Mouse (Mus musculus) lung, embryonic 16.5 days (tissue): ENCODE results near the gene Ubxn11. TPM values are rescaled to one million over a fixed set of nuclear protein-coding genes. Genes with fewer than 3 reads are reported as not detected.

Experiments used
- ATAC-seq: fragments of 200-750 bp; cut with Nextera tagmentation; 2 replicates; pipeline ENCODE4 v1.8.0; 2017; ENCODE audit warnings: low read depth, mild to moderate bottlenecking, moderate library complexity
- H3K27ac ChIP-seq: fragments of 300-500 bp; sonication (generic); 2 replicates; pipeline ENCODE4 v1.5.1; 2014; ENCODE audit warnings: mild to moderate bottlenecking, control low read depth, low read length
- H3K27me3 ChIP-seq: fragments of 300-500 bp; sonication (generic); 2 replicates; pipeline ENCODE4 v1.6.1; 2014; ENCODE audit warnings: low read depth, low read length, mixed read lengths; ENCODE audit not compliant: control insufficient read depth, insufficient read depth
- H3K36me3 ChIP-seq: fragments of 300-500 bp; sonication (generic); 2 replicates; pipeline ENCODE4 v1.6.1; 2014; ENCODE audit warnings: low read length; ENCODE audit not compliant: control insufficient read depth, insufficient read depth
- H3K4me1 ChIP-seq: fragments of 300-500 bp; sonication (generic); replicated peaks from 2 replicates; pipeline ENCODE4 v1.6.1; 2014; ENCODE audit warnings: low read length, mixed read lengths; ENCODE audit not compliant: control insufficient read depth, insufficient read depth
- H3K4me2 ChIP-seq: fragments of 300-500 bp; sonication (generic); 2 replicates; pipeline ENCODE4 v1.6.1; 2014; ENCODE audit warnings: low read depth, low read length, control low read depth
- H3K4me3 ChIP-seq: fragments of 300-500 bp; sonication (generic); 2 replicates; pipeline ENCODE4 v1.5.1; 2014; ENCODE audit warnings: mild to moderate bottlenecking, low read length, control low read depth
- H3K9ac ChIP-seq: fragments of 300-500 bp; sonication (generic); 2 replicates; pipeline ENCODE4 v1.6.1; 2014; ENCODE audit warnings: low read length, control low read depth
- H3K9me3 ChIP-seq: fragments of 300-500 bp; sonication (generic); 2 replicates; pipeline ENCODE4 v1.6.1; 2016; ENCODE audit warnings: low read length; ENCODE audit not compliant: control insufficient read depth
- WGBS: fragments of 180-500 bp; shearing (Covaris S2); extraction: QIAGEN DNeasy Blood & Tissue Kit; methylation state at CpG from one replicate; pipeline ENCODE4 v1.1.7; 2014; 5-methylcytosine and 5-hydroxymethylcytosine counted together
- polyA plus RNA-seq: library from polyadenylated mRNA; unstranded; fragments of >200 nt; fragmentation: Nextera tagmentation; extraction: Ambion mirVana; gene quantifications from 2 replicates; pipeline ENCODE4 v1.2.1, GENCODE M21; 2015

The Ubxn11 gene
- polyA plus RNA-seq, 1 experiment from 2014 or later = 14.9 TPM

GRCm38 (mm10) chr4:134084999-134085398, 17.4 kb upstream of the Ubxn11 start:
- Histone ChIP-seq H3K27me3 (no peaks in the 10 kb centered on the region), H3K4me2 (no peak overlapping the region), H3K9me3 (no peaks in the 10 kb centered on the region), H3K4me1 (peaks cover 7% of the 10 kb centered on the region; the same call in 1 of the 2 replicates), H3K36me3 (no peaks in the 10 kb centered on the region), H3K4me3 (no peak overlapping the region), H3K9ac (no peak overlapping the region), H3K27ac (no peak overlapping the region)
- 93% methylated on average over 4 of the region's 4 CpGs for WGBS
- no peak for ATAC-seq

DNA sequence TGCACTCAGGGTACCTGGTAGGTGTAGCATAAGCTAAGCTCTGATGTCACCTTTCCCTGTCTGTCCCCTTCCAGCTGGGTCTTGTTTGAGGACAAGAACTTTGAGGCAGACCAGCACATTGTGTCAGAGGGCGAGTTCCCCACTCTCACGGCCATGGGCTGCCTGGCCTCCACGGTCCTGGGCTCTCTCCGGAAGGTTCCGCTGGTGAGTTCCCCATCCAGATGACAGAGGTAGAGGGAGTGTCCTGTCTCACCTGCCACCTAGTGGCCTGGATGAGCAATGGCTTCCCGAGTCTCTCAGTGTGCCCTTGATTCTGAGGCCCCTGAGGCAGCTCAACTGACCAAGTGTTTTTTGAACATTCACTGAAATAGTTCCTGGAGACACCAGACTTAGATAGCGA, 15.0 kb upstream of the Ubxn11 start:
- H3K27ac ChIP-seq = no peak overlapping the region
- no peaks in the 10 kb centered on the region for H3K27me3 ChIP-seq
- H3K4me2 ChIP-seq = no peak overlapping the region
- WGBS = 31% methylated on average over 7 of the region's 7 CpGs
- ATAC-seq = peak; percentile 60; the same call in 1 of the 2 replicates
- no peaks in the 10 kb centered on the region for H3K4me1 ChIP-seq
- no peaks in the 10 kb centered on the region for H3K36me3 ChIP-seq
- no peak overlapping the region for H3K9ac ChIP-seq
- no peaks in the 10 kb centered on the region for H3K9me3 ChIP-seq
- H3K4me3 ChIP-seq = no peak overlapping the region

DNA sequence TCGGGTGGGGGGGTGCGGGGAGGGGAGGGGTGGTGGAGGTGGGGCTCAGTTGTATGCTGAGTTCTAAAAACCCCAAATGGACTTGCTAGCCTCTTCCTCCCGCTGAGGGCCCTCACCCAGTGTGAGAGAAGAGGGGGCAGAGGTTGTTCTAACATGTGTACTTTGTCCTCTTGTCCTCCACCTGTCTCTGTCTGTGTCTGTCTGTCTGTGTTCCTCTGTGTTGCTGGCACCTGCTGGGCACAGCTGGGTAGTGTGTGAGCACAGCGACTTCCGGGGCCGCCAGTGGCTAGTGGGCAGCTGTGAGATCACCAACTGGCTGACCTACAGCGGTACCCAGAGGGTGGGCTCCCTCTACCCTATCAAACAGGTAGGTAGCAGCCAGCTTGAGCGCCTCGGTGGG, 13.3 kb upstream of the Ubxn11 start:
- Histone ChIP-seq H3K36me3 (no peaks in the 10 kb centered on the region), H3K27me3 (no peaks in the 10 kb centered on the region), H3K4me3 (no peak overlapping the region), H3K4me1 (no peaks in the 10 kb centered on the region), H3K27ac (no peak overlapping the region), H3K9me3 (no peaks in the 10 kb centered on the region), H3K4me2 (no peak overlapping the region), H3K9ac (no peak overlapping the region)
- no peak for ATAC-seq
- WGBS = 76% methylated on average over 9 of the region's 9 CpGs

DNA sequence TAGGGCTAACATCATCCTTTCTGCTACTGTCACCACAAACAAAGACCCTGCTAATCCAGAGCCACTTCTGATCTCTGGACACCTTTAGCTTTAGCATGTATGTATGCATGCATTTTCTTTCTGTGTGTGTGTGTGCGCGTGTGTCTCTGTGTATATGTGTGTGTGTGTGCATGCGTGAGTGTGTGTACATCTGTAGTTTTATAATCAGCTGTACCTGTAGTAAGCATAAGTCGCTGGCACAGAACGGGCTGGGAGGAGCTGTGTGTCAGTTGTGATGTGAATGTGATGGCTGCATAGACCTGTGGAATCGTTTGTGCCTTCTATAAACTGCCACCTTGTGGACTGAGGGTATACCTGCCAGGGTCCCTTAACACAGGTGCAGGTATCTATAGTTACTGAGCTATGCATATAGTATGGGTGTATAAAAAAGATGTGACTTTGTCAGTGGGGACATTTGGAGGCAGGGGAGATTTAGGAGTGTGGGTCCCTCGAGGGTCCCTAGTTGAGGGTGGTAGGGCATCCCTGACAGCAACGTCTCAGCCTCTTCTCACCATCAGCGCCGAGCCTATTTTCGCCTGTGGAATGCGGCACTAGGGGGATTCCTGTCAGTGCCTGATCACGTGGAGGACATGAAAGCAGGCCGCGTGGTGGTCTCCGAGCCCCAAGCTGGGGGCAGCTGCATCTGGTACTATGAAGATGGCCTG, 11.7 kb upstream of the Ubxn11 start:
- H3K4me3 ChIP-seq = no peak overlapping the region
- H3K4me2 ChIP-seq = no peak overlapping the region
- H3K4me1 ChIP-seq = no peaks in the 10 kb centered on the region
- no peaks in the 10 kb centered on the region for H3K27me3 ChIP-seq
- no peak overlapping the region for H3K27ac ChIP-seq
- no peak for ATAC-seq
- no peaks in the 10 kb centered on the region for H3K36me3 ChIP-seq
- no peak overlapping the region for H3K9ac ChIP-seq
- H3K9me3 ChIP-seq = no peaks in the 10 kb centered on the region
- WGBS = 75% methylated on average over 16 of the region's 16 CpGs

- 81% methylated on average over 6 of the region's 6 CpGs for WGBS
- Histone ChIP-seq H3K36me3 (no peaks in the 10 kb centered on the region), H3K27ac (no peak overlapping the region), H3K4me3 (no peak overlapping the region), H3K4me1 (no peaks in the 10 kb centered on the region), H3K27me3 (no peaks in the 10 kb centered on the region), H3K9ac (no peak overlapping the region), H3K9me3 (no peaks in the 10 kb centered on the region), H3K4me2 (no peak overlapping the region)
- ATAC-seq = no peak
Observed at GRCm38 (mm10) chr4:134091225-134091529, 11.2 kb upstream of the Ubxn11 start.

GRCm38 (mm10) chr4:134092382-134093288, 9.7 kb upstream of the Ubxn11 start:
- no peaks in the 10 kb centered on the region for H3K36me3 ChIP-seq
- no peak overlapping the region for H3K4me3 ChIP-seq
- no peaks in the 10 kb centered on the region for H3K9me3 ChIP-seq
- ATAC-seq = no peak
- H3K9ac ChIP-seq = no peak overlapping the region
- H3K4me2 ChIP-seq = no peak overlapping the region
- no peaks in the 10 kb centered on the region for H3K4me1 ChIP-seq
- no peak overlapping the region for H3K27ac ChIP-seq
- H3K27me3 ChIP-seq = no peaks in the 10 kb centered on the region
- 73% methylated on average over 6 of the region's 6 CpGs for WGBS

DNA sequence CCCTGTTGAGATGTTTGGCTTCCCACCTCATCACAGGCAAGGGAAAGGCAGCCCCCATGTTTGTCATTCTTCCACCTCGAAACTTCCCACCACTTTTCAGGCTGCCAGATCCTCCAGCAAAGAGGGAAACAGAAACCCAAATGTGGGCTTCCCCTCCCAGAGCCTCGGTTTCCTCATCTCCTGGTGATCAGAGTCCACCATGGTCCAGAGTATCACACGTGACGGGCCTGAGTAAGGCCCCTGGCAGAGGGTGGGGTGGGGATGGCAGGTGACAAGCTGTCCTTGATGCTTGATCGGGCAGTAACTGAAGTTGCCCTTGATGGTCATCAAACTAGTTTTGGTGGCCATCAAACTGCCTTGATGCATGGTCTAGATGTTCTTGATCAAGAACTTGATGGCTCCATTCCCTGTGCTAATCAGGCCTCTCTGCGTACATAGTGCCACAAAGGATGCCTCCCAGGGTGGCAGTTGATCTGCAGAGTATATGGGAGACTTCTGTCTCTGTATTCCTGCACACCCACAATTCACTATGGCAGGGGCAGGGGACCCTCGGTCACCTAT, 8.3 kb upstream of the Ubxn11 start:
- Histone ChIP-seq H3K9ac (no peak overlapping the region), H3K36me3 (no peaks in the 10 kb centered on the region), H3K4me2 (no peak overlapping the region), H3K27ac (no peak overlapping the region), H3K4me1 (no peaks in the 10 kb centered on the region), H3K4me3 (no peak overlapping the region), H3K27me3 (no peaks in the 10 kb centered on the region), H3K9me3 (no peaks in the 10 kb centered on the region)
- 84% methylated on average over 7 of the region's 7 CpGs for WGBS
- ATAC-seq = no peak

DNA sequence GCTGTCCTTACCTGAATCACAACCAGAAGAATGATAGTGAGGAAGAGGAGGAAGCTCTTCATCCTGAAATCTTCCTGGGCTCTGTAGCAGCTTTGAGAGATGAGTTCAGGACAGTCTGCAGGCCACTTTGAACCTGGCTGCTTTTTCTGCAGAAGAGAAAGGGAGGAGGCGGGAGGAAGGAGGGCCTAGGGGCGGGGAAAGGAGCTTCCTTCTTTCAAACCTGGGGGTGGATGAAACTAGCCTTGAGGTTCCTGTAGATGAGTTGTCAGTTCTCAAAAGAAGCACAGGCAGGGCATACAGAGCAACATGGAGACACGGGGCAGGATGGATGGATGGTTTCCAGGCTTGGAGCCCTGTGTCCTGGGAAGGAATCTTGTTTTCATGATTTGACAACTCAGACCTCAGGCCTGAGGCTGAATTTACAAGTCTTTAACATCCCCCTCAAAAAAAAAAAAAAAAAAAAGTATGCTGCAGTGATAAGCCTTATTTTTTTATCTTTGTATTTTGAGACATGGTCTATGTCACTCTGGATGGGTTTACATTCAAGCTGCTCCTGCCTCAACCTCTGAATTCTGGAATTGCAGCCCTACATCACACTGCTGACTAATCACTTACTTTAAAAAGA, 7.3 kb upstream of the Ubxn11 start, which contains the start of gene Cd52:
TSS of gene Cd52 (minus strand) at position 160 of the 625 bp plus-strand sequence.
- Histone ChIP-seq H3K27ac (no peak within 1 kb of the TSS), H3K9me3 (no peaks in the 10 kb centered on the region), H3K27me3 (no peaks in the 10 kb centered on the region), H3K4me1 (no peaks in the 10 kb centered on the region), H3K36me3 (no peaks in the 10 kb centered on the region), H3K4me3 (no peak within 1 kb of the TSS), H3K4me2 (no peak within 1 kb of the TSS), H3K9ac (no peak within 1 kb of the TSS)
- WGBS = 55% methylated on average over 3 of the region's 3 CpGs
- ATAC-seq = no peak

- no peaks in the 10 kb centered on the region for H3K4me1 ChIP-seq
- no peak overlapping the region for H3K4me3 ChIP-seq
- no peaks in the 10 kb centered on the region for H3K27me3 ChIP-seq
- ATAC-seq = no peak
- no peak overlapping the region for H3K9ac ChIP-seq
- no peaks in the 10 kb centered on the region for H3K36me3 ChIP-seq
- no peaks in the 10 kb centered on the region for H3K9me3 ChIP-seq
- H3K27ac ChIP-seq = no peak overlapping the region
- no peak overlapping the region for H3K4me2 ChIP-seq
- 78% methylated on average over 3 of the region's 3 CpGs for WGBS
Observed at GRCm38 (mm10) chr4:134096120-134096519, 6.2 kb upstream of the Ubxn11 start.
